Mouse (Mus musculus) retina, postnatal 7 days (tissue): ENCODE measurements around the gene Cabp2.
"Not testable (repeated sequence)": the region's sequence is repeated elsewhere in the genome, so short reads cannot be mapped to it uniquely, and the experiment has no call there.

ENCODE experiments used
- DNase-seq: peaks from one replicate; pipeline ENCODE4 v3.0.0-alpha.2; 2012; ENCODE audit warnings: low read depth, low spot score

Cabp2 gene

DNA sequence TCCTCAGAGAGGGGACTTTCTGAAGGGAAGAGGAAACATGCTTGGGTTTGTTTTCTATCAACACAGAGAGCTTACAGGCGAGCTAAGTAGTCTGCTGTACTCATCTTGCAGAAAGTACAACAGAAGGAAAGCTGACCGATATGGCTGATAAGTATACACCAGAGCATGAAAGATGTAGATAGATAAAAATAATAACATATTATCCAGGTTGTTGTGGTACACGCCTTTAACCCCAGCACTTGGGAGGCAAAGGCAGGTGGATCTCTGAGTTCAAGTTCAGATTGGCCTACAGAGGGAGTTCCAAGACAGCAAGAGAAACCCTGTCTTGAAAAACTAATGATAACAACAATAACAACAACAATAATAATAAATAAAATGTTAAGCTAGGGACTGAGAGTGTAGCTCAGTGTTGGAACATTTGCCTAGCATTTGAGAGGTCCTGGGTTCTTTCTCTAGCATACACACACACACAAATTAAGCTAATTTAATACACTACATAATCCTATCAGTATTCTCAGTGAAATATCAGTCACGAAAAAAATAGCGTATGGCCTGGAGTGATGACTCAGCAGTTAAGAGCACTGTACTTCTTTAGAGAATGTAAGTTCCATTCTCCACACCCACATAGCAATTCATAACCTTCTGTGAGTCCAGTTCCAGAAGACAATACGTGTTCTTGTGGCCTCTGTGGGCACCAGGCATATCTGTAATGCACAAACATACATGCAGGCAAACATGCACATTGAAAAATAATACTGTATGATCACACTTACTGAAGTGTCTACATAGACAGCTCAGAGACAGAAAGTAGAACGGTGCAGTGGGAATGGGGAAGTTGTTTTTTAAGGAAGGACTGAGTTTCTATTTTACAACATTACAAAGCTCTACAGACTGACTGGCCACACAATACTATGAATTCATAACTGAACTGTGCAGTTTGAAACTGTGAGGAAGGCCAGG lies 41.3 kb downstream of the Cabp2 start:
- DNase-seq, result no peak

DNA sequence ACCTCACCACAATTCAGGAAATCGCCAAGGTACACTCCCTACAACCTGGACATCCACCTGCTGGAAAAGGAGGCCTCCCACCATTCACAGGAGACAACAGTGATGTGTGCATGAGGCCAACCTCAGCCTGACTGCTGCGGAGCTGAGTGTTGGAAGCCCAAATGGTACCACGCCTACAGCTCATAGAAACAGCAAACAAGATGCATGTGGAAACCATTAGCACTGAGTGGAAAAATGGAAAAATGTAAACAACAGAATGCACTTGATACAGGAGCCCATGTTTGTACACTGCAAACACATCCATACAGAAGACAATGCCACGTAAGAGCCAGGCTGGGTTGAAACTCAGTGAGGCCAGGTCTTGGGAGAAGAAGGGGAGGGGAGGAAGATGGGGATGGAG lies 43.1 kb downstream of the Cabp2 start:
- no peak for DNase-seq

DNA sequence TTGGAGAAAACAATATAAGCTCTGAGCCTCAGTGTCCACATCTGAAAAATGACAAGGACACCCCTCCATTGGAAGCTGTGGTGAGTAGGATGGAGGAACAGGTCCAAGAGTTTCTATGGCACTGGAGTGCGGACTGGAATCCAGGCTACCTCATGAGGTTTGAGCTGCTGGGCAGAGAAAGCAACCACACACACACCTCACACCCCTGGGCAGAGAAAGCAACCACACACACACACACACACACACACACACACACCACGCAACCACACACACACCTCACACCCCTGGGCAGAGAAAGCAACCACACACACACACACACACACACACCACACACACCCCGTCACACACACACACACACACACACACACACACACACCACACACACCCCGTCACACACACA lies 43.9 kb downstream of the Cabp2 start:
- not testable (repeated sequence) for DNase-seq

DNA sequence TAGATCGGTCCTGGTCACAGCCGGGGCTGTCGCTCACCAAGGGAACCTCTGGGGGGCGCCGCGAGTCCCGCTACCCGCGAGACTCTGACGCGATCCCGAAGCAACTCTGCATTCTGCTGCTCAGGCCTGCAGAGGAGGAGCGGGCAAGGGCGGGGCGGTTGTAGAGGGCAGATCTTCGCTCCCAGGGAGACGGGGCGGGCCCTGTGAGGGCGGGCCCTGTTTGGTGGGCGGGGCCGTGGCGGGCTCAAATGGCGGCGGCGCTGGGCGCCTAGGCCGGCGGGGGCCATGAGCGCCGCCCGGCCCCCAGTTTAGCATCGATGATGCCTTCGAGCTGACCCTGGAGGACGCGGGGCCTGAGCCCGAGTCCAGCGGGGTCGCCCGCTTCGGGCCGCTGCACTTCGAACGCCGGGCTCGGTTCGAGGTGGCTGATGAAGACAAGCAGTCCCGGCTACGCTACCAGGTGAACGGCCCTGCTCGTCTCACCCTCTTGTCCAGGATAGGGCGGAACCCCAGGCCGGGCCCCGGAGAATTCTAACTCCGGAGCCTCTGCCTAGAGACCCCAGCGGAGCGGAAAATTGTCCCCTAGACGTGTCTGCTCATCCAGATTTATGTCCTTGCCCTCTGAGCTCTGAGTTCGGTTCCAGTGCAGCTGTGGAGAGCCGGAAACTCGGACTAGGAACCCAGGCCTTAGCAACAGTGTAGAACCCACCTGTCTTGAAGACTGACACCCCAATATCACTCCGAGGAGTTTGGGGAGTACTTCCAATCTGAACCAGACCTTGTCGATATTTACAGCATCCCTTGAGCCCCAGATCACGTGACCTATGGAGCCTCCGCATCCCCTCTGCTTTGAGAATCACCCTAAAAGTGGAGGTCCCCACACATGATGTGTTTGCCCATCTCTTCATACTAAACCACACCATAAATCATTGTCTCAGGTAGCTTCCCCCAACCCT lies 44.6 kb downstream of the Cabp2 start, which contains the start of gene Aip:
Gene Aip (minus strand): TSS at position 118 of the 956 bp plus-strand sequence.
- peak; percentile 95 for DNase-seq

DNA sequence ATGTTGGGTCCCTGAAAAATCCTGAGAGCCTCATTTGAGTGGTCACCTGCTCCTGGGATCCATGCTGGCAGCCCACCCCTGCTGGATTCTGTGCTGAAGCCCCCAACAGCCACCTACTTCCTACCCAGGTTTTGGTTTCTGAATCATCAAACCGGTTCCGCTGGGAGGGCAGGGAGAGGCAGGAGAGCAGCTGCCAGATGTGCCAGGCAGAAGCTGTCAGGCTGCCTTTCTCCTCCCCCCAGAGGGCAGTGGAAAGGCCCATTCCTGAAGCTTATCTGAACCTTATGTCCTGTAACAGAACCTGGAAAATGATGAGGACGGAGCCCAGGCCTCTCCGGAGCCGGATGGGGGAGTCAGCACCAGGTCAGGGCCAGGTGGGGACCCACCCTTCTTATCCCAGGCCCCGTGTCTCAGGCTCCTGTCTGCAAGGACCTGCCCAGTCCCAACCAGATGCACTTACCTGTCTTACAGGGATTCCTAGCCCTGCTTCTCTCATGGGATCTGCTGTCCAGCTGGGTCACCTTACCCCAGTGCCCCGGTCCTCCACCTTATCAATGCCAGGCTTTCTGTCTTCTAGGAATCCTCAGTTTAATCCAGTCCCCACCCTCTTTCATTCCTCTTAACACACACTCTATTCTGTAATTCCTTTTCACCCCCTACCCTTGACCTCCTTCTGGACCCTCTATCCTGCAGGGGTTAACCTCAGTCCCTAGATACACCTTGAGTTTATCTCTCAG lies 45.5 kb downstream of the Cabp2 start:
- DNase-seq, result no peak

DNA sequence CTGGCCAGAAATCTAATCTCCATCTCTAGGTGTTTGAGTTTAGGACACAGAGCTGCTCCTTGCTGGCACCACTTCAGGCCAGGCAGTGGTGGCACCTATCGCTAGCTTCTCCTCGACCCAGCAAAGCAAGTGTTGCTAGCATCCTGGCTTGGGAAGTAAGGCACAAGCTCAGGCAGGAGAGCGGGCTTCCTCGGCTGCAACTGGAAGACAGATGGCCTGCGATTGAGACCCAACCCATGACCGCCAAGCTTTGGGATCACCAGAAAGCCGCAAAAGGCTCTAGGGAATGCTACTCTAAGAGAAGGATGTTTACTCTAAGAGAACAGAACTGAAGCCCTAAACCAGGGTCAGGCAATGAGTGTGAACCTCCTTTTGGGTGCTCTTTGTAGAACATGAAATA lies 48.1 kb downstream of the Cabp2 start:
- DNase-seq, result no peak

DNA sequence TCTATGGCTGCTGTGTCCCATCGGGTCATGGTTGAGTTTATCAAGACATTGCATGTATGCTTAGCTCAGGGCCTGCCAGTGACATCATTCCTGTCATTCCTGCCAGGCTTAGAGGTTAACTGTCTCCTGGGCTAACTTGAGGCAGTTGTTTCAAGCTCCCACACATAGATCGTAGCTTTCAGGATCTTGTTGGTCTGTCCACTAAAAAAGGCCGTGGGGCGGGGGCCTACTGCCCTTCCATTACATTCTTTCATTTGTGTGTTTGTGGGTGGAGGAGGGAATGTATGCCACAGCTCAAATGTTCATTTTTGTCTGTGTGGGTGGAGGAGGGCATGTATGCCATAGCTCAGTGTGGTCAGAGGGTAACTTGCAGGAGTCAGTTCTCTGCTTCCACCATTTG lies 48.7 kb downstream of the Cabp2 start:
- DNase-seq, result no peak

DNA sequence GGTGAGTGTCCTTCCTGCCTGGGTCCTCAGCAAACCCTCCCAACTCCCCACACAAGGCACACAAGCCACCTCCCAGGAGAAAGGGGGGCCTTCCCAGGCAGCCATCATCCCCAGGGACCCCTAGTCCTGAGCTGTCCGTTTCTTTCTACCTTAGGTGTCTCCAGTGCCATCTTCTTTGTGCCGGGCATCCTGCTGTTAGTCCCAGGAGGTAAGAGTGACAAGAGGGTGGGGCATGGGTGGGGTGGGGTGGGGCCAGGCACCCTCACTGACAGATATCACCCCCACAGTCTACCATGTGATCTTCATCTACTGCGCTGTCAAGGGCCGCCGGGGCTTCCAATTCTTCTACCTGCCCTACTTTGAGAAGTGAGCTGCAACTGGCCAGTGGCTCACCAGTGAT lies 49.7 kb downstream of the Cabp2 start:
- DNase-seq, result no peak

DNA sequence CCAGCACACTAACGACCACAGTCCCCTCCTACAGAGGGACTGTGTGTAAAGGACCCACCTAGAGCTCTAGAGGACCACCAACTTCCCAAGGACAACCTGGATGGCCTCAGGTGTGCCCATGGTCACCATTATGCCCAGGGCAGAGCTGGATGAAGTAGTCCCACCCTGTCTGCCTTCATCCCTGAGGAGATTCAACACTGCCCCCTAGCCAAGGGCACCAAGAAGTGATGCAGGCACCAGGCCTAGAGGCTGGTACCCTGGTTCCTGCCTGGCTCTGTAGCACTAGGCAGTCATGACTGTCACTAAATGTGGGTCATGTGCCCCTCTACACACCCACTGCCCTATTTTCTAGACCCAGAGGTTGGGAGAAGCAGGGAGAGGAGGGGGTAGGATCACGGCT lies 50.4 kb downstream of the Cabp2 start:
- no peak for DNase-seq

DNA sequence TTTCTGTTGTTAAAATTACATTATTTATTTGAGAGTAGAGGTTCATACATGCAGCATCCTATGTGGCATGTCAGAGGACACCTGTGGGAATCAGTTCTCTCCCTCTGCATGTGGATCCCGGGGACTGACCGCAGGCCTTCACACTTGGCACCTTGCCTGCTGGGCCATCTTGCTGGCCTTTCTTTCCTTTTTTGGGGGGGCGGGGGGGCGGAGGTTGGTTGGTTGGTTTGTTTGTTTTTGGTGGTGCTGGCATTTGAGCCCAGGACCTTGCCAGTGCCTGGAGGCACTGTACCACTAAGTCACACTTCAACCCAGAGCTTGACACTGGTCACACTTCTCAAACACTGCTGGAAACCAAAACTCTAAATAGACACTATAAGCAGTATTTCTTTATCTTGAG lies 53.0 kb downstream of the Cabp2 start:
- no peak for DNase-seq

DNA sequence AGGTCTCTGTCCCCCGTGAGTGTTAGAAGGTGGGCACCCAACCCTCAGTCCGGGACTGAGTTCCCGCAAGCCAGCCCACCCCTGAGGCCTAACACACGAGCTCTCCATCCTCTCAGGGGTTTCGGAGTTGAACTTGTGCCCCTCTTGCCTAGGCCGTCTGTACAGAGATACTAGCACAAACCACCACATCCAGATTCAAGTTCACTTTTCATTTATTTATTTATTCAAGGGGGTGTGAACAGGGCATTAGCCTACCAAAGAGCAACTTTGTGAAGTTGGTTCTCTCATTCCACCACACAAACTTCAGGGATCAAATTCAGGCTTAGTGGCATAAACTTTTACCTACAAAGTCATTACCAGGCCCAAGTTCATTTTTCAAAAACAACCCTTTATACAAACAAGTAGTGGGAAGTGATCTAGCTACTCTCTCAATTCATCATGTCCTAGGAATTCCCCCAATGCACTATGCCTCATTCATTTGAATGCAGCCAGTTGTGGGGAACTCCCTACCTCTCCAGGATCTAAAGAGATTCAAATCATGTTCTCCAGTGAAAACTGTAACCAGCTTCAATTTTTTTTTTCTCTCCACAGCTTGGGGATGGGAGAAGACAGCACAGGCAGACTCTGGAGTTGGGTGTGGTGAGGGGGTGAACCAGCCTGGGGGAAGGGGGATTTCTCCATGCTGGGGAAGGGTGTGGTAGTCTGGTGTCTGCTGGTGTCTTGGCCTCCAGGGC lies 54.0 kb downstream of the Cabp2 start:
- not testable (repeated sequence) for DNase-seq

DNA sequence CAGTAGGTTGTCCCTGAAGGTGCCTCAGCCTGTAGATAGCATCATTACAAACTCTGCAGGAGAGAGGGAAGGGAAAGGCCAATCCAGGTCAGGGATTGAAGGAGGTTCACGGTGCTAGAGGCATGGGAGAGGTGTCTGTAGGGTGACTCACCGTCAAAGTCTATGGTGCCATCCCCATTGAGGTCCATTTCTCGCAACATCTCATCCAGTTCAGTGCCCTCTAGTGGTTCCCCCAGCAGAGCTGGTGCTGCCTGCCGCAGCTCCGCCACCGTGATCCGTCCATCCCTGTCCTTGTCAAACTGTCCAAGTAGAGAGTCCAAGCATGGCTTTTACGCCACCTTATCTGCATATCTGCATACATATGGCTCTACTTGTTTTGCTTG lies 54.6 kb downstream of the Cabp2 start:
- DNase-seq, result not testable (repeated sequence)

DNA sequence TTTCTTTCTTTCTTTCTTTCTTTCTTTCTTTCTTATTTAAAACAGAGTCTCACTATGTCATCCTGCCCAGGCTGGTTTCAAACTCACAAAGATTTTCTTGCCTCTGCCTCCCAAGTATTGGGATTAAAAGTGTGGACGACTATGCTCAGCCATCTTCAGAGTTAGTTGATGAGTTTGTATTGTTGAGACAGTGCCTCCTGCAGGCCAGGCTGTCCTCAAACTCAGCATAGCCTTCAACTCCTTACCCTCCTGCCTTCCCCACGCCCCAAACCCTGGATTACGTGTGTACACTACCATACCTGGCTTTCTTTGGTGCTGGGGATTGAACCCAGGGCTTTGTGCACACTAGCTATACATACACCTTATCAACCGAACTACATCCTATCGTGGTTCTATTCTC lies 55.1 kb downstream of the Cabp2 start:
- DNase-seq, result no peak
